28 mouse cellular contexts compared by ENCODE assay signal in genomic region chr14:47856280-47856765, GRCm38 (mm10).
"Had no signal": no experiment of that assay in that cellular context is flagged by ENCODE, and none has a peak within 500 bp of the region (broad histone marks: within the 10 kb centered on the region; RNA-seq: fewer than 3 reads in every experiment).

No protein-coding gene starts in this region.

- H3K36me3 ChIP-seq: heart, embryonic 10.5 days; heart, embryonic 12.5 days; hindbrain, embryonic 10.5 days; hindbrain, embryonic 12.5 days; intestine, embryonic 15.5 days; limb, embryonic 10.5 days; limb, embryonic 12.5 days; liver, embryonic 13.5 days; liver, embryonic 15.5 days had no signal

- H3K4me2 ChIP-seq: heart, embryonic 12.5 days; hindbrain, embryonic 12.5 days; hindbrain, embryonic 14.5 days; intestine, embryonic 15.5 days; limb, embryonic 12.5 days; liver, embryonic 11.5 days; liver, embryonic 13.5 days; liver, embryonic 15.5 days had no signal

- H3K4me1 ChIP-seq: heart, embryonic 10.5 days; heart, embryonic 12.5 days; hindbrain, embryonic 12.5 days; intestine, embryonic 15.5 days; limb, embryonic 10.5 days; liver, embryonic 13.5 days; liver, embryonic 15.5 days had no signal

- DNase-seq: gastrocnemius, adult 2 months; gastrocnemius, postnatal 10 days; gastrocnemius, postnatal 25 days; heart, adult 18-20 months; heart, postnatal 10 days; heart, postnatal 4 days; kidney, adult 18-20 months; kidney, adult 8-10 months; kidney, postnatal 10 days; kidney, postnatal 25 days; kidney, postnatal 4 days; liver; liver, embryonic 13.5 days had no signal

- H3K4me3 ChIP-seq: gastrocnemius, adult 2 months; heart, embryonic 10.5 days; heart, embryonic 12.5 days; hindbrain, embryonic 10.5 days; hindbrain, embryonic 12.5 days; intestine, embryonic 15.5 days; layer of hippocampus, adult 2 months; left cerebral cortex, adult 2 months; limb, embryonic 10.5 days; limb, embryonic 12.5 days; liver, embryonic 13.5 days; liver, embryonic 15.5 days had no signal

- H3K9ac ChIP-seq: heart, embryonic 12.5 days; hindbrain, embryonic 12.5 days; hindbrain, embryonic 14.5 days; intestine, embryonic 15.5 days; limb, embryonic 12.5 days; liver, embryonic 13.5 days; liver, embryonic 15.5 days had no signal

- ATAC-seq: hindbrain, embryonic 16.5 days; inflammation-experienced regulatory T-cells, adult 6 months; intestine, embryonic 15.5 days; intestine, postnatal 0 days had no signal

- H3K9me3 ChIP-seq: heart, embryonic 10.5 days; heart, embryonic 12.5 days; hindbrain, embryonic 10.5 days; intestine, embryonic 15.5 days; limb, embryonic 10.5 days; limb, embryonic 12.5 days; liver, embryonic 13.5 days; liver, embryonic 15.5 days had no signal

- H3K27ac ChIP-seq: gastrocnemius, adult 2 months; heart, embryonic 10.5 days; hindbrain, embryonic 10.5 days; hindbrain, embryonic 12.5 days; hindbrain, embryonic 14.5 days; intestine, embryonic 15.5 days; layer of hippocampus, adult 2 months; left cerebral cortex, adult 2 months; limb, embryonic 10.5 days; limb, embryonic 12.5 days; liver, embryonic 13.5 days; liver, embryonic 15.5 days had no signal

- H3K27me3 ChIP-seq: heart, embryonic 12.5 days; hindbrain, embryonic 12.5 days; intestine, embryonic 15.5 days; limb, embryonic 12.5 days; liver, embryonic 13.5 days; liver, embryonic 15.5 days had no signal
